Mouse (Mus musculus) liver, postnatal 0 days (tissue): Measurements from ENCODE around the gene Csk.

Experiments used
- CTCF ChIP-seq: sonication (generic); IDR thresholded peaks from 2 replicates; pipeline ENCODE4 v1.5.1; 2016; ENCODE audit warnings: antibody characterized with exemption, low read depth
- EP300 ChIP-seq: IDR thresholded peaks from 2 replicates; pipeline ENCODE4 v1.6.1; 2016; ENCODE audit warnings: antibody characterized with exemption, low read depth, mild to moderate bottlenecking

GRCm38 (mm10) chr9:57654966-57655365, 1.5 kb upstream of the Csk start:
- TF ChIP-seq CTCF (no peak), EP300 (no peak)
